Mouse (Mus musculus) adrenal gland, postnatal 4 days (tissue): ENCODE results near the gene Sema4c. TPM values are rescaled to one million over a fixed set of nuclear protein-coding genes. Genes with fewer than 3 reads are reported as not detected.

ENCODE experiments used
- DNase-seq, 2 experiments: peaks; one replicate each; pipeline ENCODE4 v3.0.0; 2021 to 2022; ENCODE audit warnings: low spot score in 2 of 2, mixed read lengths in 2 of 2
- total RNA-seq, 2 experiments: library from RNA; stranded (reverse); gene quantifications; 2 replicates each; pipeline ENCODE4 v1.2.3; 2021

Gene Sema4c
- total RNA-seq, 2 experiments from 2014 or later = 44.0 to 57.6 TPM

DNA sequence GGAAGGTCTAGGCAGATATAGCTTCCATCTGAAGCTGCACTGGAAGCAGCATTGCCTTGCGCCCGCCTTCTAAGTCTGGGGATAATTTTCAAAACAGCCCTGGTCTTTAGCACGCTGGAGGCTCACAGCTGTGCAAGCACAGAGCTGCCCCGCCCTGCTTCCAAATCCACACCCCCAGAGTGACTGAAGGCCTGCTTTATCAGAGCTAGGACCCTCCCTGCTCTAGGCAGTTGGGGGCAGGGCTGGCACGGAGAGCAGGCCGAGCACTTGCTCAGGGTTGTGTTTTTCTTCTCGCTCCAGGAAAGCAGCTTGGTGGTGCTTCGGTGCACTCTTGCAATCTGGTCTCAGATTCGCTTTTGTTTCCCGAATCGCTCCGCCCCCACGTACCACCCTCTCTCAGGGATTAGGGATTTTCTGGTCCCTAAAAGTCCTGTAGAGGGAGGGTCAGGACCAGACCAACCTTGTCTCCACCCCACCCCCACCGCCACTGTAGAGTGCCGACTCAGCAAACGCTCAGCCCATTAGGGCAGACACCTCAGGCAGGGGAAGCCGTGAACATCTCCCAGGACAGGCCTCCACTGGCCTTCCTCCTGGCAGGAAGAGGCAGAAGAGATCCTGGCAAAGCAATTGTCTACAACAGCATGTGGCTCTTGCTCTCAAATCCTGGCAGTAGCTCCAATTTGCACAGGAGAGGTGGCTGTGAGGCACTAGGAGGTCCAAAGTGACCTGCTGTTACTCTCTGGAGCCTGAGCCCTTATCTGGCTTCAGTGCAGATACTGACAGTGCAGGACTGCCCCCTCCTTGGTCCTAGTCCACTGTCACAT, 22.4 kb upstream of the Sema4c start:
- DNase-seq = no peak

DNA sequence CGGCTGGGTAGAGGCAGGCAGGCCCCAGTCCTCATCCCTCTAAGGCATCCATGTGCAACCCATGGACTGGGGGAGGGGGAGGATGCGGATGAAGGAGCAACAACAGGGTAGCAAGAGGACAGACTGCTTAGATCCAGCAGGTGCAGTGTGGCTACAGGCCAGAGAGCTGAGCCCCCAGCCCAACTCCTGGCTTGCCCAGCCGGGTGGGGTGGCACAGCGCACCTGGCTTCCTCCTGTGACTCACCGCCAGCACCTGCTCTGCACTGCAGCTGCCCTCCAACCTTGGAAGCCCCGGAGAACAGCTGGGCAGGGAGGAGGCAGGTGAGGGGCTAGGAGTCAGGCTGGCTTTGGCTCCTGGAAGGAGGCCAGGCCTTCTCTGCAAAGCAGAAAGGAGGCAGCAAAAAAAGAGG, 21.8 kb upstream of the Sema4c start:
- no peak for DNase-seq

DNA sequence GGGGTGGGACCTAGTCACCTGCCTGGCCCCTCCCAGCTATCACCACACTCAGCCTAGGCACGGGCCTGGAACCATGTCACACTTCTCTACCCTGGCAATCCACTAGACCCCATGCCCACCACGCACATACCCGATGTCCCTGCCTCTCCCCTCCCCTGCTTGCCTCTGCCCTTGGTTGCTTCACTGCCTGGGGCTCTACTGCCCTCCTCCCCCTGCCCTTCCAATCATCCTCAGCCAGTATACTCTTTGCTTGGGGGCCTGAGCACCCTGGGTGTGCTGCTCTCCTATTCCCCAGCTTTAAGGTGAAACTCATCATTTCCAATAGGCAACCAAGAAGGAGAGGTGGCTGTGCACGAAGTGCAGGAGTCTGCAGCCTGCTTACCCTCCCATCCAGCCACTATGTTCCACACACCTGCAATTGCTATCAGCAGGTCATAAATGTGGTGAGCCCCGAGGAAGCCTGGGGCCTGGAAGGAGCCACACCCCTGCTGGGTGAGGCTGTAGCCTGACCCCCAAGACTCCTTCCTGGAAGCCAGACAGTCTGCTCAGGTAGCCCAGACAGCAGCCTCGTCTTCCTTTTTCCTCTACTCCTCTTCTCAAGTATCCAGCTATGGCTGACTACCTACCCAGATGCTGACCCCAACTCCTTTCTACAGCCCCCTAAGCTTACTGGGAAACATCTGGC, 19.0 kb upstream of the Sema4c start:
- DNase-seq = no peak

DNA sequence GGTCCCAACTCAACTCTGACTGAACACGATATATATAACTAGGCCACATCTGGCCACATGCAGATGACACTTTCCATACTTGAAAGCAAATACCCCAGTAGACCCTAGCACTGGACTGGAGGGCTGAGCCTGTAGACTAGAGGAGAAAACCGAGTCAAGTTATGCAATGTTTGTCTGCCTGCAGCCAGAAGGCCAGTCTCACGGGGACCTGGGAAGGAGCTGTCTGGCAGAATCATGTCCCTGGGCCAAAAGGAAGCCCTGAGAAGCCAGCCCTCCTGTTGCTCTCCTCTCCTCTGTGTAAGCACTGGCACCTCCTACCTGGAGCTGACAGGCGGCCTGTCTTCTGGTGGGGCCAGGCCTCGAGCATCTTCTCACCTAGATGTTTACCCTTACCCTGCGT, 17.2 kb upstream of the Sema4c start:
- no peak for DNase-seq

DNA sequence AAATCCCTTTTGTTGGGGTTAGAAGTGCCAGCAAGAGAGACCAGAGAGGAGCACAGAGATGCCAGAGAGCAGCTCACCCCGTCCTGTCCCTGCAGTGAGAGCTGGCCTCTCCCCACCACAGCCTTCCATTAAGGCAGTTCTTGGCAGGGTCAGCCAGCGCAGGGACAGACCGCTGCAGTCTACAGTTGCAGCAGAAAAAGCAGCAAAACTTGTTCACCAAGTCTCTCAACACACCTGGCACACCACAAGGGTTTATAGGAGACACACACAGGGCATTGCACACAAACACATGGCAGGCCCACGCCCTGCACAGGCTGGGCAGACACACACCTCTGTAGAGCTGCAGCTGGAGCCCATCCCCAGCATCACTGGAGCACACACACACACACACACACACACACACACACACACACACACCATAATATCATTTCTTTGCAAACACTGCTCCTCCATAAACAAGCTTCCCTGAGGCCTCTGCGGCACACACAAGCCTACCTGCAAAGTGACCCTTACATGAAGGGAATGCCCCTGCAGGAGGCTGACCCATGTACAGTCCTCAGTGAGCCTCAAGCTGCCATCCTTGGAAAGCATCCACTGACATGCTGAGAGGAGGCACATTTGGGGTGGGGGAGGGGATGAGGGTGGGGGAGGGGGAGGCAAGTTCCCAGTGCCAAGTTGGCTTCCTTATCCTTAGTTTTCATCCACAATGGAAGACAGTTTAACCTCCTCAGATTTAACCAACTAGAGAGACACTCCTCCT, 16.2 kb upstream of the Sema4c start:
- DNase-seq = no peak

DNA sequence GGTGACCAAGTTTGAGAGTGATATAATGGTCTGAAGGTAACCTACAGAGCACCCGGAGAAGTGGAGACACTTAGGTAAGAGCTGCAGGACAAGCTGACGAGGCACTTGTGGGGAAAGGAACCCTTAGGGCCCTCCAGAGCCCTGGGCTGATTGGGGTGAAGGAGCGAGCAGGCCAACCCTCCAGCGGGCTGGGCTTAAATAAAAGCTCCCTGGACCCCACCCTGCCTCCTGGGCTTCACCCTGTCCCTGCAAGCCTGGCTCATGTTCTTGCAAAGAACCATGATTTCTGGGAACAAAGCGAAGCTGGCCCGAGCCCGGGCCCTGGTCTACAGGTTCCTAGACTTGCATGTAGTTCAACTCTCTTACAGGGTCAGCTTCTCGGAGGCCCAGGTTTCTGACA, 15.4 kb upstream of the Sema4c start:
- no peak for DNase-seq

DNA sequence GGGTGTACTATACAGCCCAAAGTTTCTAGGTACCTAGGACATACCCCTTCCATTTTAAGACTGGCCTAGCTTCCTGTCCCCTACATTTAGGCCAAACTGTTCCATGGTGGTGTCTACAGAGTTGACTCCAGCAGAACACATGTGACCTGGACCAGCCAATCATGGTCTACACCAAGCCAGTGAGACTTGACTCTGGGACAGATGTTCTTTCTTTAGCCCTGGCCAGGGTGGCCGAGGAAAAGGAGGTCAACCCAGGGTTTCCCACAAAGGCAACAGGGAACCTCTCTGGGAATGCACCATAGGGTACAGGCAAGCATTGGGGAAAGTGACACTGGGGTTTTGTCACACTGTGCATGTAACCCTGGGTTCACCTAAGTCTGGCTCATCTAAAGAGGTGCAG, 14.6 kb upstream of the Sema4c start:
- no peak for DNase-seq

DNA sequence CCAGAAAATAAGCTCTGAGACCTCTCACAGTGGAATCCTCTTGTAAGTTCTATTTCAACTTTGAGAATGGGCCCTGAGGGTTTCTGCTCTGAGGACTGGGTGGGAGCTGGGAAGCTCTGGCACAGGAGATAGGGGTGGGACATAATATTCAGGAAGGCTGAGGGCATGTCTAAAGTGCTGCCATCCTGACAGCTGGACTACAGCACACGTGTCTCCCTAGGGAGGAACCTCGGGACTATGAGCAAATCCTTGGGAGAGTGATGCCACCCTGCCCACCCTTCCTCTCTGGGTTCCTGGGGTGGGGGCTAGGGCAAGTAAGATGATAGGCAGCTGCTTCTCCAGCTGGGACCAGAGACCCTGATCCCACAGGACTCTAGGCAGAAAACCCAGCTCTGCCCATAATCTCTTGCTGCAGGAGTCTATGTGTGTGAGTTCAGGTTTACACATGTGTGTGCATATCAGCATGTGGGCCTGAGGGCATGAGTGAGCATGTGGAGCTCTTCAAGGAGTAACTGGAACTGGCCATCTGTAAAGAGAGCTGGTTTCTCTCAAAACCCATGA, 14.1 kb upstream of the Sema4c start:
- DNase-seq = no peak

DNA sequence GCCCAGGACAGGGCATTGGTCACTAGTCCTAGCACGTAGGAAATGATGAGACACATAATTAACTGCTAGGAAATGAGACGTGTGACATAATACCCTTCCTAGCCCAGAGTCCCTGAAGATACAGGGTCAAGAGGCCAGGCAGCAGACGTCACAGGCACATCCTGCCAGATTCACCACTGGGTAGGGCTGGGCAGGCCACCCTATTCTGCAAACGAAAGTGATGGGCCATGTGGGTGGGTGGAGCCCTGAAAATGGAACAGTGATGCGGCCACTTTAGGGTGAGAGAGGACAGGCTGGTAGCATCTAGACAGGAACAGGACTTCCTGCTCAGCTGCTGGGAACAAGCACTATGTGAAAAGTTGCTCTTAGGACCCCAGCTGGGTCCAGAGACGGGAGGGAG, 13.5 kb upstream of the Sema4c start:
- peak in 1 of 2 experiments; percentile 46 for DNase-seq

DNA sequence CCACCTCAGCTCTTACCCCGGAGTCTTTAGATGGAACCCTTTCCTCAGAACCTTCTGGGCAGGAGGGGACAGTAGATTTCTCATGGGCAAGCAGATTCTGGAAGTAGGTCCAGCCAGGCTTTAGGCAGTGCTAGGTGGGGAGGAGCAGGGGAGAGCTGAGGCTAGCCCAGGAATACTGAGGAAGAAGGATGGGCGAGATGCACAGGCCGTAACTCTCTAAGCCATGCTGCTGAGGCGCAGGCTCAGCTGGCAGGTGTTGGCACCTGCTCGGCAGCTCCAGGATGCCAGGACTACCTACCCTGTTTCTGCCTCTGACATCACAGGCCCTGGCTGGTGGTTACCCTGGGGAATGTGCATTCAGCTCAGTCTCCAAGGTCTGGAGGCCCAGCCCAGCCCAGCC, 12.2 kb upstream of the Sema4c start:
- no peak for DNase-seq

DNA sequence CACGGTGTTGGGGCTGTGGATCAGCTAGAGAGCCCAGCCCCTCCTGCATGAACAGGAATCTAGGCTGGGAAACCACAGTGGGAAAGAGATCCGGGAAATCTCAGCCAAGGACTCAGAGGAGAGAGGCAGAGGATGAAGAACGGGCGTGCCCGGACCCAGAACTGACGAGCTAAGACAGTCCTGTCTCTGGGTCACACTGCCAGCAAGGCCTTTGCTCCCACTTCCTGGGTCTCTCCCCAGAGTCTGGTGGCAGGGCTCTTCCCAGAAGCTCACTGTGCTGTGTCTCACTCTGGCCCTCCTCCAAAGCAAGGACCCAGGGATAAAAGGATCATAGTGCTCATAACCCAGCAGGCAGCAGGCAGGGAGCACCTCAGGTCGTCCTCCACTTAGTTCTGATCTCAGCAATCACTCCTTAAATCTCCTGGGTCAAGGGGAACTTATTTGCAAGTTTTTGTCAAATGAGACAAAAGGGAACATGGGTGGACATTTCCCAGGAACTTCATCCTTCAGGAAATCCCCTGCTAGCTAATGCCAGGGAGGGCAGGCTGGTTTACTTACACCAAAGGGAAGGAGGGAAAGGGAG, 11.6 kb upstream of the Sema4c start:
- DNase-seq = no peak

DNA sequence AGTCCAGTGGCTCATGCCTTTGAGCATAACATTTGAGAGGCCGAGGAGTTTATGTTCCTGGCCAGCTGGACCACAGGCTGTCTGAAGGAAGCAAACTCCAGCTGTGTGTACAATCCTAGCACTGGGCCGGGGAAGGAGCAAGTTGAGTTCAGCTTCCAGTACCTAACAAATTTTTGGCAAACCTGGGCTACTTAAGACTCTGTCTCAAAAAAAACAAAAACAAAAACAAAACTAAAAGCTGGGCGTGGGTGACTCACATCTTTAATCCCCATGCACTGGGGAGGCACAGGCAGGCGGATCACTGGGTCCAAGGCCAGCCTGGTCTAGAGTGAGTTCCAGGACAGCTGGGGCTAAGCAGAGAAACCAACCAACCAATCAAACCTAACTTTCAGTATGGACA, 10.6 kb upstream of the Sema4c start:
- DNase-seq = no peak

DNA sequence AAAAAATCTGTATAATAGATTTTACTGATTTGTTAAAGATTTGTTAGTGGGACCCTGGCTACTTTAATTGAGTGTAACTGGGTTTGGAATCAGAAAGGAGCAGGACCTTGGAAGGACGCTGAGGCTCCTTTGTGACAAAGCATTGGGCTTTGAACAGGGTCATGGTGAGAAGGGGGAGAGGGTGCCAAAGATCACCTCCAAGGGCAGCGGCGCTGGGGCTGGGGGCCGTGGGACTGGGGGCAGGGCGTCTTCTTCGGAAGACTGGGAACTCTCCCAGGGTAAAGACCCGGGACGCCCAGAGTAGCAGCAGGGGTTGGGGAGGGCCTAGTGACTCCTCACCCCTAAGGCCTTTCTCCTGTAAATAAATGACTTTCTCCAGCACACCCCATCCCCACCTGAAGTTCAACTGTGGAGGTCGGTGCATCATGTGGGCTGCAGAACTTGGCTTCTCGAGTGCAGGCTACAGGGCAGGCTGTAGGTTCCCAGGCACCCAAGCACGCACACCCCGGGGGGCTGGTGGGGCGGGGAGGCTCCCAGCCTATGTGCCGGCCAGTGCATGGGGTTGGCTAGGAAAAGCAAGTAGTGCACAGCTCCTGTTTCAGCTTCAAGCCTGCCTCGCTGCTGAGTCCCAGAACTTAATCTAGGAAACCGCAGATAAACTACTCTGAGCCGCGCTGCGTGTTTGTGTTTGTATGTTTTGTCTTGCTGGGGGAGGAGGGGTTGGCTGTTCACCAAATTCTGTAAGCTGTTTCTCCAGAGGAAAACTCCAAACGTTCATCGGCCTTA, 9.9 kb upstream of the Sema4c start:
- no peak for DNase-seq

DNA sequence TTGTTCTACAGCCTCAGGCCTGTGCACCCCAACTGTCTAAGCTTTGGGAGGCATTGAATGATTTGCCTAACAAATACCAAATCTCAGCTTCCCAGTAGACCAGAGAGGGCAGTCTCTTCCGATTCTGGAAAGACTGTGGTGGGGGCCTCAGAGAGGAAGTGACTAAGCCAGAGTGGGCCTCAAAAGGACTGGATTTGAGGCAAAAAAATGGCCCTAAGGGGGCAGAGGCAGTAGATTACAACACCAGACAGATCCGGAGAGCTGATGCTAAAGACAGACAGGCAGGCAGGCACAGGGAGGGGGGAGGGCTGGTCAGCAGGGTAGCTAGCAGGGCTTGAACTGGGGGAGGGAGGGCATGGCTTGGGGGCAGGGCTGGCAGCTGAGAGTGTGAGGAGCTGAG, 8.3 kb upstream of the Sema4c start:
- DNase-seq = no peak

DNA sequence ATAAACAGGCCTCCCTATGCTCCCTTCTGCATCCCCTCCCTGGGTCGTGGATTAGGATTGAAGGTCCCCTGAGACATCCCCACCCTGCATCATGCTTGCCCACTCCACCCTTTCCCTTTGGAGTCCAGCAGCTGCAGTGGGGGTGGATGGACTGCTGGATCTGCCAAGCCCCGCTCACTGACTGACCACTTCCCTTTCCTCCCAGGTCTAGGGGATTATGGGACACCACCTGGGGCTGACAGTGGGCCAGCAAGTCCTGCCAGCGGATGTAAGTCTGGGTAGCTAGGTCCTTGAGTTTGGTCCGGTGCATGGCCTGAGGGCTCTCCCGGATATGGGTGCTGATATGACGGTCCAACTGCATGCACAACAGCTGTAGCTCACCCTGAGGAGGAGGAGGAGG, 6.0 kb upstream of the Sema4c start:
- DNase-seq = no peak

DNA sequence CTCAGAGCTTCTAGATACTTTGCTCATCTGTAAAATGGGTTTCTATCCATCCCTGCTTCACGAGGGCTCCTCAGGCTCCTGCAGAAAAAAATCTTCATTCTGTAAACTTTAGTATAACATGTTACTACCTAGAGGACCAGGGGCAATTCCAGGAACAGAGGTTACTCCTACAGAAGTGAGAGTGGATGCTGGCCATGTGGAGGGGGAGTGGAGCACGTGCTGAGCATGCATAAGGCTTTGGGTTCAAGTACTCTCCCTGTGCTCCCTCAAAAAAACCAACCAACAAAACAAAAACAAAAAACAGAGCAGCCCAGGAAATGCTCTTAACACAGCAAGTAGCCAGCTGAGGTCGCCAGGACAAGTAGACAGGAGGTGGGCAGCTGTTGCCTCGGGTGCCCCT, 5.5 kb upstream of the Sema4c start:
- DNase-seq = no peak

DNA sequence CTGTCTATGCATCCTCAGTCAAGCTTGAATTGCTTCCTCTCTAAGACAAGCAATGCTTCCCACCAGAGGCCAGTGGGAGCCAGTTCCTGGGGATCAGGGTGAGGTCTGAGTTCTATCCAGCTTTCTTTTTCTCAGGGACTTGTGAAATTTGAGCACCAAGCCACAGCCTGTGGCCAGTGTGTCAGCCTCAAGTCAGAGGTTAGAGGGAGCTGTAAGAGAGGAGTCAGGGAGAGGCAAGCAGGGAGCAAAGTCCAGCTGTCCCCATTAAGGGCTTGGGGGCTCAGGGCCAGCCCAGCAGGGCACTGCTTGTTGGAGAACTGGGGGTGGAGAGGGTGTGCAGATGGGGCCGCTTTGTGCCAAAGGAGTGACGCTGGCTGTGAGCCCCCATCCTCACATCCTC, 5.0 kb upstream of the Sema4c start:
- no peak for DNase-seq

DNA sequence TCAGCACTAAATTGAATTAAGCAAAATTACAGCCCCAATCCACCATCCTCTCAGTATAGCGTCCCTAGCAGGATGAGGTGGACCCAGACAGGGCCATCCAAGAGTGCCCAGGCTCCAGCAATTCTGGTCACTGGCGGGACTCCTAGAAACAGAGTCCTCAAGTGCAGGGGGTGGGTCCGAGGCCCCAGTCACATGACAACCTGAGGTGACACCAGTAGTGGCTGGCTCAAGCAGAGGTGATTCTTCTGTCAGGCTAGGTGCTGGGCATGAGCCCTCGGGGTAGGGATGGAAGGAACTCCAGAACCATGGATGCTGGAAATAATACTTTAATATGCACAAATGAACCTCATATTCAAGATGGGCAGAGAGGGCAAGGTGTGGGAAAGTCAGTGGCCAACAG, 4.2 kb upstream of the Sema4c start:
- no peak for DNase-seq

DNA sequence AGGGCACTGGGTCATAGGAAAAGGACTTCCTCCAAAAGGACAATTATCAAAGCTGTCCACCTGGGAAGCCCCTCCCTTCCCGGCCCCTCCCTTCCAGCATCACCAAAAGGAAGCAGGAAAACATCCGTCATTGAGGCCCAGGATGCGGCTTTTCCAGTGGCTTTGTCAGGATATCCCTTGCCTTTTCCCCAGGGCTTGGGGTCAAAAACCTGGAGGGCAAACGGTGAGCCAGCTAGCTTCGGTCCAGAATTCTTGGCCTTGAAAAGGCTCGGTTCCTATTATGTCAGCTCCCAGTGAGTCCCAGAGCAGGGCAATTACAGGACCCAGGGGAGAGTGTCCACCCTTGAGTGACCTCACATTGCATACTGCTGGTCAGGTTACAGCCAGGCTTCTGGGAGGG, 2.8 kb upstream of the Sema4c start:
- DNase-seq = no peak

DNA sequence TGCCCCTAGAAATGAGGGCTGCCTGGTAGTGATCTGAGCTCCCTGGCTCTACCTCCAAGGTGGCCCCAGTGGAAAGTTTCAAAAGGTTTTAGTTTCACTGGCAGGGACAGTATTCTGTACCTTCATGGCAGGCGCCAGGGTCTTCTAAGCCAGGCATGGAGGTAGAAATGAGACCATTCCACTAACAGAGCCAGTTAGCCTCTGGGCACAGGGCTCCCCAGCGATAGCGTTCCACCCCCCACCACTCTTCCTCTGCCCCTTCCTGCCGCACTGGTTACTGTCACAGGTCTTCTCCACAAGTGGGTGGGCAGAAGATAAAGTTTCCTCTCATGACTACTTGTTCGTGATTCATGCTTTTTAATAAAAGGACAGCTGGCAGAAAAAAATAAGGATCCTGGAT, 1.7 kb upstream of the Sema4c start:
- no peak for DNase-seq

DNA sequence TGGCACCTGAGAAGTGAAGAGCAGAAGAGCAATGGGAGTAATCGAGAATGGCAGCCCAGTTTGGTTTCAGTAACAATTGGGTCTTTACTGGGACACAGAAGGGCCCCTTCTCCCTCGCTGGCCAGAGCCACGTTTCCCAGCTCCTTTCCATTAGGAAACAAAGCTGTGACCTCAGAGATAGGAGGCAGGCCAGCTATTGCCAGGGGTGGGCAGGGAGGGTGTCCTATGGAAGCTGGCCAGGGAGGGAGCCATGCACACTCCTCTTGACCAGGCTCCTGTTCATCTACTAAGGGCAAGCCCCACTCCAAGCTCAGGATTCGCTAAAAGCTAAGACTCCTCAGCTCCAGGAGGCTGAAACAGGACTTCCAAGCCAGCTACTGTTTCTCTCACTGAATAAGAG, 1.1 kb upstream of the Sema4c start:
- no peak for DNase-seq
